8 mouse cellular contexts compared by ENCODE assay signal in the genomic region with DNA sequence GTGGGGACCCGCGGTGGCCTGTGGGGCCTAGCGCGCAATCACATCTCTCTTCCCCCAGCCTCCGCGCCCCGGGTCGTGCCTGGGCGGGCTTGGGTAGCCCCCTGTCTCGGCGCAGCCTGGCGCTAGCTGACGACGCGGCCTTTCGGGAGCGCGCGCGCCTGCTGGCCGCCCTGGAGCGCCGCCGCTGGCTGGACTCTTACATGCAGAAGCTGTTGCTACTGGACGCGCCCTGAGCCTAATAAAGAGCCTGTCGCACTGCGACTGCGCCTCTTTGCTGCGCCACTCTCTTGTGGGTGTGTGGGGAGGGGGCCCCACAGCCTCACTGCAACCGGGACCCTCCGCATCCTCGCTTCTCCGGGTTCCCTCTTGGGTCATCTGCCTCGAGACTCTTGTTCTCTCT. TPM values are rescaled to one million over a fixed set of nuclear protein-coding genes. Genes with fewer than 3 reads are reported as not detected.
DNase-seq lines count a peak whose midpoint lies in the region; ATAC-seq and TF ChIP-seq lines count a peak whose summit lies in the region.

No protein-coding gene starts in this region.

- 5% methylated on average over 35 of the region's 35 CpGs for WGBS in hindbrain, embryonic 10.5 days

- no peak for TF ChIP-seq POLR2A in ES-Bruce4 (IDR thresholded peaks at IDR 0.05; ENCODE audit: insufficient read depth, low read length)

- H3K27ac ChIP-seq in ES-Bruce4 (ENCODE audit: insufficient read depth, low read length): no peak overlapping the region
- H3K27ac ChIP-seq in hindbrain, embryonic 10.5 days: no peak overlapping the region

- ATAC-seq in megakaryocyte-erythroid progenitor cell, adult 5-6 weeks (replicated peaks; ENCODE audit: low FRiP score, low TSS enrichment, poor library complexity, severe bottlenecking): peak; percentile 11; the same call in 1 of the 2 replicates
- no peak for ATAC-seq in inflammation-experienced regulatory T-cells, adult 6 months

- no peaks in the 10 kb centered on the region for H3K9me3 ChIP-seq in ES-Bruce4 (replicated peaks; ENCODE audit: control insufficient read depth, insufficient read depth, low read length, poor library complexity, severe bottlenecking)
- no peaks in the 10 kb centered on the region for H3K9me3 ChIP-seq in hindbrain, embryonic 10.5 days

- TF ChIP-seq CTCF in ES-Bruce4 (IDR thresholded peaks at IDR 0.05; ENCODE audit: low read depth, low read length): peak; percentile 31

- H3K27me3 ChIP-seq in ES-Bruce4 (ENCODE audit: control insufficient read depth, insufficient read depth, low read length, poor library complexity, severe bottlenecking): peaks cover 2% of the 10 kb centered on the region
- peaks cover 100% of the 10 kb centered on the region for H3K27me3 ChIP-seq in hindbrain, embryonic 10.5 days (ENCODE audit: insufficient read depth, poor library complexity, severe bottlenecking)

- peak; percentile 60 for DNase-seq in adrenal gland, postnatal 14 days
- DNase-seq in adrenal gland, adult 8-10 months: no peak
- DNase-seq in hindbrain, embryonic 10.5 days (ENCODE audit: low spot score): no peak
- DNase-seq in layer of hippocampus, adult 9-10 months (ENCODE audit: low spot score): no peak
- no peak for DNase-seq in kidney, postnatal 25 days

- peak overlapping the region; percentile 41 for H3K9ac ChIP-seq in ES-Bruce4 (ENCODE audit: low read depth, poor library complexity, severe bottlenecking)

- 0 out of 2 replicates have a peak, but pooled peaks have one; percentile 7 for TF ChIP-seq EP300 in ES-Bruce4 (IDR thresholded peaks at IDR 0.05; ENCODE audit: insufficient read depth, low read depth, low read length)

- peak overlapping the region; percentile 71 for H3K4me3 ChIP-seq in ES-Bruce4 (ENCODE audit: low read depth, low read length)
- H3K4me3 ChIP-seq in hindbrain, embryonic 10.5 days: peak overlapping the region; percentile 45

- no peaks in the 10 kb centered on the region for H3K4me1 ChIP-seq in ES-Bruce4 (ENCODE audit: control insufficient read depth, insufficient read depth, low read length)
- H3K4me1 ChIP-seq in hindbrain, embryonic 10.5 days (replicated peaks): peaks cover 38% of the 10 kb centered on the region

- no peaks in the 10 kb centered on the region for H3K36me3 ChIP-seq in ES-Bruce4 (ENCODE audit: control insufficient read depth, insufficient read depth, low read length, poor library complexity, severe bottlenecking)
- H3K36me3 ChIP-seq in hindbrain, embryonic 10.5 days: no peaks in the 10 kb centered on the region

RNA-seq across cellular contexts. Expression of gene Pth2, which starts 0.7 kb away (rescaled TPM):
- not detected in 2 replicates for total RNA-seq in adrenal gland, postnatal 14 days (2021)
- not detected for total RNA-seq in adrenal gland, adult 8-10 months (2022)
- not detected in 2 replicates for polyA plus RNA-seq in ES-Bruce4 (2011; ENCODE audit: insufficient read depth, insufficient read length, low read depth, missing spikeins)
- not detected in 2 replicates for polyA plus RNA-seq in hindbrain, embryonic 10.5 days (2016; fragmentation: Nextera tagmentation; extraction: Ambion mirVana)
- total RNA-seq in megakaryocyte-erythroid progenitor cell, adult 5-6 weeks (2014; fragmentation: Nextera tagmentation): not detected in 2 replicates
- not detected in 2 replicates for total RNA-seq in megakaryocyte-erythroid progenitor cell, adult 5-6 weeks (2017)
- not detected for polyA plus RNA-seq in inflammation-experienced regulatory T-cells, adult 6 months (2017; shearing (Covaris generic))

RNA-seq across cellular contexts. Expression of gene Gfy, which starts 2.2 kb away (rescaled TPM):
- total RNA-seq in adrenal gland, postnatal 14 days (2021): not detected in 2 replicates
- not detected for total RNA-seq in adrenal gland, adult 8-10 months (2022)
- 0.68 and 1.2 TPM in 2 replicates for polyA plus RNA-seq in ES-Bruce4 (2011; ENCODE audit: insufficient read depth, insufficient read length, low read depth, missing spikeins)
- not detected in 2 replicates for polyA plus RNA-seq in hindbrain, embryonic 10.5 days (2016; fragmentation: Nextera tagmentation; extraction: Ambion mirVana)
- not detected in 2 replicates for total RNA-seq in megakaryocyte-erythroid progenitor cell, adult 5-6 weeks (2014; fragmentation: Nextera tagmentation)
- 1.9 TPM in 1 of 2 replicates, not detected in the other for total RNA-seq in megakaryocyte-erythroid progenitor cell, adult 5-6 weeks (2017)
- not detected for polyA plus RNA-seq in inflammation-experienced regulatory T-cells, adult 6 months (2017; shearing (Covaris generic))

RNA-seq across cellular contexts. Expression of gene Slc17a7, which starts 17.8 kb away (rescaled TPM):
- total RNA-seq in adrenal gland, postnatal 14 days (2021): 0.22 and 0.79 TPM in 2 replicates
- total RNA-seq in adrenal gland, adult 8-10 months (2022): 1 to 10 TPM in 1 of 4 experiments, under 1 TPM in 3; 0.46 to 1.1 (median 0.65) TPM
- 0.94 and 1.6 TPM in 2 replicates for polyA plus RNA-seq in ES-Bruce4 (2011; ENCODE audit: insufficient read depth, insufficient read length, low read depth, missing spikeins)
- polyA plus RNA-seq in hindbrain, embryonic 10.5 days (2016; fragmentation: Nextera tagmentation; extraction: Ambion mirVana): 0.71 and 1.2 TPM in 2 replicates
- not detected in 2 replicates for total RNA-seq in megakaryocyte-erythroid progenitor cell, adult 5-6 weeks (2014; fragmentation: Nextera tagmentation)
- total RNA-seq in megakaryocyte-erythroid progenitor cell, adult 5-6 weeks (2017): not detected in 2 replicates
- polyA plus RNA-seq in inflammation-experienced regulatory T-cells, adult 6 months (2017; shearing (Covaris generic)): under 1 TPM in 1 of 3 experiments, not detected in 2; 0.16 TPM

RNA-seq across cellular contexts. Expression of gene Ccdc155, which starts 23.2 kb away (rescaled TPM):
- 0.22 and 0.23 TPM in 2 replicates for total RNA-seq in adrenal gland, postnatal 14 days (2021)
- total RNA-seq in adrenal gland, adult 8-10 months (2022): 1 to 10 TPM in 1 of 4 experiments, under 1 TPM in 3; 0.12 to 1.2 (median 0.29) TPM
- 2.2 and 2.6 TPM in 2 replicates for polyA plus RNA-seq in ES-Bruce4 (2011; ENCODE audit: insufficient read depth, insufficient read length, low read depth, missing spikeins)
- 0.64 and 0.80 TPM in 2 replicates for polyA plus RNA-seq in hindbrain, embryonic 10.5 days (2016; fragmentation: Nextera tagmentation; extraction: Ambion mirVana)
- total RNA-seq in megakaryocyte-erythroid progenitor cell, adult 5-6 weeks (2014; fragmentation: Nextera tagmentation): 0.89 and 2.0 TPM in 2 replicates
- total RNA-seq in megakaryocyte-erythroid progenitor cell, adult 5-6 weeks (2017): 0.52 and 1.1 TPM in 2 replicates
- polyA plus RNA-seq in inflammation-experienced regulatory T-cells, adult 6 months (2017; shearing (Covaris generic)): under 1 TPM in 1 of 3 experiments, not detected in 2; 0.24 TPM

RNA-seq across cellular contexts. Expression of gene Aldh16a1, which starts 27.2 kb away (rescaled TPM):
- total RNA-seq in adrenal gland, postnatal 14 days (2021): 59.8 and 59.9 TPM in 2 replicates
- 10 to 100 TPM; 76.3 to 79.7 (median 77.2) TPM for total RNA-seq in adrenal gland, adult 8-10 months (2022)
- polyA plus RNA-seq in ES-Bruce4 (2011; ENCODE audit: insufficient read depth, insufficient read length, low read depth, missing spikeins): 36.9 and 44.2 TPM in 2 replicates
- polyA plus RNA-seq in hindbrain, embryonic 10.5 days (2016; fragmentation: Nextera tagmentation; extraction: Ambion mirVana): 54.5 and 55.3 TPM in 2 replicates
- 69.0 and 84.8 TPM in 2 replicates for total RNA-seq in megakaryocyte-erythroid progenitor cell, adult 5-6 weeks (2014; fragmentation: Nextera tagmentation)
- total RNA-seq in megakaryocyte-erythroid progenitor cell, adult 5-6 weeks (2017): 19.1 and 22.1 TPM in 2 replicates
- polyA plus RNA-seq in inflammation-experienced regulatory T-cells, adult 6 months (2017; shearing (Covaris generic)): 10 to 100 TPM; 15.2 to 32.1 (median 26.6) TPM
